Mouse (Mus musculus): ENCODE results near the gene Prox2. TPM values are rescaled to one million over a fixed set of nuclear protein-coding genes. Genes with fewer than 3 reads are reported as not detected.

Gene Prox2
- polyA plus RNA-seq, 1 experiment = 2.3 TPM

DNA sequence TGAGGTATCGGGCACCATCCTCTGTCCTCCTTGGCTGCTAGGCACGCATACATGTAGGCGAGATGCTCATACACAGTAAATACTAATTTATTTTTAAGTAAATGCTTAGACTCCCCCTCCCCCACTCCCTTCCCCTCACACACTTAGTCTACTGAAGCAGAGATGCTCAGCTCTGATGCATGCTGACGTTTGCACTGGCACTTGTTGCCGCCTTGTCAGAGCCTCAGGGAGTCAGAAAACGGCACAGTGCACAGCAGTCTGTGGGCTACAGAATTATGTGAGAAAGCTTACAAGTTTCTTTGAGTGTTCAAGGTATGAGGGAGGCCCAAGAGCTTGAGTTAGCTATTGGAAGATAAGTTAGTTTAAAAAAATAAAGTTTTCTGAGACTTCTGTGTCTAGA is 20.8 kb upstream of the Prox2 start:
- no peak for DNase-seq (ENCODE audit: low spot score)

DNA sequence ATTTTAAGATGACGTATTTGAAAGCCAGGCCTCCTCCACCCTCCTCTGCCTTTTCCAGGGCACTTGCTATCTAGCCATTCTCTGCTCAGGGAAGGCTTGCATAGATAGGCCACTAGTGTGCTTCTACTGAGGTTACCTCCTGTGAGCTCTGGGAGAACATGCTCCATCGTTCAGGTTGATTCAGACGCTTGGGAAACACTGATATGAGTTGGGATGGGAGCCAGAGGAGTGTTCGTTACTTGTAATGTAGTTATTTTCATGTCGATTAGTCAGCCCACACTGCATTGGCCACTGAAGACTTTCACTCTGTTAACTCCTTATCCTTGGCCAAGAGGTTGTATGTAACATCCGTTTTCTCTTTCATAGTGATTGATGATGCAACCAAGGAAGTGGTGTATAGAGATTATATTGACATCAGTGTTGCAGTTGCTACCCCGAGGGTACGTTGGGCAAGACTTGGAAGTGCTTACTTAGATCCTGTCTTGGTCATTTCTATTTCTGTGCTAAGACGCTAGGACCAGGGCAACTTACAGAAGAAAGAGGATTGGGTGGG is 18.9 kb upstream of the Prox2 start:
- no peak for DNase-seq (ENCODE audit: low spot score)

DNA sequence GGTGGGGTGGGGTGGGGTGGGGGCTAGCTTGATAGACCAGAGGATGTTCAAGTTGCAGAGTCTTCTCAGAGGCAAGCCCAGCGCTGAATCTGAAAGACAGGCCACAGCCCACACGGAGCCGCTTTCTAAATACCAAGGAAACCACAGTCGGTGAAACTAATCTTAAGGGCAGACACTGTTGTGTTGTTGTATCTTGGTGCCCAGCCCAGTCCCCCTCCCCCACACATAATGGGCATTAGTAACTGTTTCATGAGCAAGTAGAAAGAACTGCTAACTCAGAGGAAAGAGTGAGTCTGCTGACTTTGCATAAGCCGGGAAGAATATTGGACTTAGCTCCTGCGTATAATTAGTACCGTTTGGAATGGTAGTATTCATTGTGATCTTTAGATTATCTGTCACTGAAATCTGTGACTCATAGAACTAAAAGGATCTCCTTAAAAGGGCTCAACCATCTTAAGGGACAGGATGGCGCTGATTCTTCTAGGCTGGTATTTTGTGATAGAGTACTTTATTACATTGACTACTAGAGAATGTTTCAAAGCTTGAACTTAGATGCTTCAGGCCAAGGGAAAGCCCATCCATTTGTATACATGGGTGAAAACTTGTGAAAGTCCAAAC is 16.5 kb upstream of the Prox2 start:
- DNase-seq (ENCODE audit: low spot score) = no peak

DNA sequence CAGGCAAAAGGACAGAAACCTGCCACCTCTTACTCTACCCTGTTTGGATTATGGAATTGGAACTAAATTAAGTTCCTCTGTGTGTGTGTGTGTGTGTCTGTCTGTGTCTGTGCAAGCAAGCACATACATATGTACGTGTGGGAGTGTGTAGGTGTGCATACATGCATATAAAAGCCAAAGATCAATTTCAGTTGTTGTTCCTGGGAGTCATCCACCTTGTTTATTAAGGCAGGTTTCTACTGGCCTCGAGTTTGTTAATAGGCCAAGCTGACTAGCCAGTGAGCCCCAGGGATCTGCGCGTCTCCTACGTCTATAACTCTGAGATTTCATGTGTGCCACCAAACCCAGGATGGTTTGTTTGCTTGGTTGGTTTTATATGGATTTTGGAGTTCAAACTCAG is 14.2 kb upstream of the Prox2 start:
- DNase-seq (ENCODE audit: low spot score) = no peak

DNA sequence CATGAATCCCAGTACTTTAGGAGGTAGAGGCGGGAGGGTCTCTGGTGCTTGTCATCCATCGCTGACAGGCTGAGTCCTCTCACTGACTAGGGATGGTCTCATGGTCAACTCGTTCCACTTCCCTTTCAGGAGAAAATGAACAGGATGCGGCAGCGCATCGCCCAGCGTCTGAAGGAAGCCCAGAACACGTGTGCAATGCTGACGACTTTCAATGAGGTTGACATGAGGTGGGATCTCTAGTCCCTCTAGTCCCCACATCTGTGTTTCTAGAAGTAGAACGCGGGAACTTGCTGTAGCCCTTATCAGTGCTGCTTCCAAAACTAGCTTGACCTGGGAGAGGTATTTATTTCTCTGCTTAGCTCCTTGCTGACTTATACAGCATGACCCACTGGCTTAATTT is 13.1 kb upstream of the Prox2 start:
- no peak for DNase-seq (ENCODE audit: low spot score)

DNA sequence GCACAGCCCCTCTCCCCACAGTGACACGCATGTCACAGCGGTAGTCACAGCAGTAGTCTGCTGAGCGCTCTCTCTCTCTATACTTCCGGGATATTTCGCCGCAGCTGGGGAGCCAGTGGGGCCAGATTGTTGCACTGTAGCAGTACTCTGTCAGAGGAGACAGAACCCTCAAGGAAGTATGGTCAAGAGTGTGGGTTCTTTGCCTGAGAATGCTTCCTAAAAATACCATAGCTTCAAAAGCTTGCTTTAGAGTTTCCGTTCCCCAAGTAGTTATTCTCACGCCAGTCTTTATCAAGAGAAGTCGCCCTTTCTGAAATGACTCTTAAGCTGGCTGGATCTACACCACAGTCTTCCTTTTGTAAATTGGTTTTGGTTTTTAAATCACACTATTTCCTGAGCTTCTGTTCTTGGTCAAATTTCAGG is 12.6 kb upstream of the Prox2 start:
- no peak for DNase-seq (ENCODE audit: low spot score)

DNA sequence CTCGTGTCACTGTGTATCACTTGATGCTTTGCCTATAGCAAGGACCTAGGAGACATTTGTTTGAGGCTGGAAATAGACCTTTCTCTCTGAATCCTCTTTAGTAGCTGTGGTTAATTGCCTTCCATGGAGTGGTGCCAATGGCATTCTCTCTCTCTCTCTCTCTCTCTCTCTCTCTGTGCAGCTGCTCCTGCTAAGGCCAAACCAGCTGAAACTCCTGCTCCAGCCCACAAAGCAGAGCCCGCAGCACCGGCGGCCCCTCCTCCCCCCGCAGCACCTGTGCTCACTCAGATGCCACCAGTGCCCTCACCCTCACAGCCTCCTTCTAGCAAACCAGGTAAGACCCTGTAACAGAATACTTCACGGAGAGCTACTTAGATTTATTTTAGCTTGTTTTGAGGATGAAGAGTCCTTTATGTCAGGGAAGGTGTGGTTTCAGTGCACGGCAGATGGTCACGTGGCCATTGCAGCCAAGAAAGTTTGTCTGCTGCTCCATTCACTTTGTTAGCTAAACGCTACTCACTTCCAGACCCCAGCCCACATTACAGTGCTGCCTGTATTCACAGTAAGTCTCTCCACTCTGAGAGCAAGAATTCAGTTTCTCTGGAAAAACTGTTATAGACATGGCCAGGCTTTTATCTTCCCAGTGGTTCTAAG is 11.4 kb upstream of the Prox2 start:
- no peak for DNase-seq (ENCODE audit: low spot score)

DNA sequence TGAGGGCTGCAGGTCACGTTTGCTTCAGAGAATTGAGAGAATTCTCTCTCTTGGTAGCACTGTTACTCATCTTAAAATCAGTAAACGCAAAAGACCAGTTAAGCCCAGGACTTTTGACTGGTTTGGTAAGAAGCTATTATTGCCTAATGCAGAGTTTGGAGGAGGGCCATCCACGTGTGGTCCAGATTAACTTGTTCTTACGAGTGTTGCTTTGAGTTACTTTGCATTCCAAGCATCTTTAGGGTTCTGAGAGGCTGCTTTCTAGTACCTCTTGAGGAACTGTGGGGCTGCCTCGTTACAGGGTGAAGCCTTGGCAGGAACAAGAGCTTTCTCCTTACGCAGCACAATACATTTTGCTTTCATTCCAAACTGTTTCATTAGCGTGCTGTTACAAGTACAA is 5.1 kb upstream of the Prox2 start:
- no peak for DNase-seq (ENCODE audit: low spot score)

DNA sequence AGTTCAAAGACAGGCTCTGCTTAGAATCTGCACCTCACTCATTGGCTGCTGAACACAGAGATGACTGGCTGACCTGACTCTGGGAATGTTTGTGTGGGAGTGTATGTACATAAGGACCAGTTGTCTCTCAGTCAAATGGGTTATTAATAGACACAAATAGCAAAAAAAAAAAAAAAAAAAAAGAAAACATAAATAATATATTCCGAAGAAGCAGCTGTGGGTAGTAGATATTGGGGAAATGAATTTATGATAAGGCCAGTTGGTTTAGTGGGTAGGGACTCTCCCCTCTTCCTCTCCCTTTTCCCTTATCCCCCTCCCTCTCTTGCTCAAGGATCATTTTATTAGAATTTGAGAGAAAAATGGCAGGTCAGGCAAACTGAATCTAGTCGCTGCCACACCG is 3.4 kb upstream of the Prox2 start:
- DNase-seq (ENCODE audit: low spot score) = no peak

DNA sequence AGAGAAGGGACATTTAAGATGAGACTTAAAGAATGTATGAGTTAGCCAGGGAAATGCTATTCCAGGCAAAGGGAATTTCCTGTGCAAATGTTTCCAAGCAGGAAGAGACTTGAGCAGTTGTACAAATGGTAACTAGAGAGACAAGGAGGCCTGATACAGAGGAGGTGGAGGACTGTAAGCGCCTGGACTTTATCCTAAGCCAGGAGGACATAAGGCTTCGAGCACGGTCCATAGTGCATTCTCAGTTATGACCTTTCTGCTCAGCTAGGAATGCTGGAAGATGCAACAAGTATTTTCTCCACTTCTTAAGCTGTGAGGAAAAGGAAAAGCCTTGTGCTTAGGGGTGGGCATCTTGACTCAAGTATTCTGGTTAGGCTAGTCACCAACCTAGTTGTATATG is 2.8 kb upstream of the Prox2 start:
- DNase-seq (ENCODE audit: low spot score) = no peak

DNA sequence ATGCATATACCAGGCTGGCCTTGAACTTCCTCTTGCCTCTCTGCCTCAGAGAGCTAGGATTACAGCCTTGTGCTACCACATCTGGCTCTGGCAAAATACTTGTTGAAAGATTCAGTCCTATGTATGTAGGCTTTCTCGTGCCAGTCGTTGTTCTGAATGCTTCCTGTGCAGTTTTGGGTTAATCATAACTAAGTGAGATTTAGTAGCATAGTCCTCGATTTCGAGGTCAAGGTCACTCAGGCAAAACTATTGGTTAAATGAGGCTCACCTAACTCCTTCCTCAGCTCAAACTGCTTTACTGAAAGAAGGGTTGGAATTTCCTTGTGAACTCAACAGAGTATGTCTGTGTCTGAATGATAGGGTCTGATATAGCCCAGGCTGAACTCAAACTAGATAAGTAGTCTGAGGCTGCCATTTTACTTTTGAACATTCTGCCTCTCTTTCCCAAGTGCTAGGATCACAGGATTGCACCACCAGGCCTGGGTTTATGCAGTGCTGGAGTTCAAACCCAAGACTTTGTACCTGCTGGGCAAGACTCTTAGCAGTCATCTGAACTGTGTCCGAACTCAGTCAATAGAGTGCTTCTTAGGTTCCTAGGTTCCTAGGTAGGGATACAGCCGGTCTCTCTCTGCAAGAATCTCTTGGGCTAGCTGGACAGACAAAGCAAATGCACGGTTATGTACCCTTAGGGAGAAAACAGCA is 2.1 kb upstream of the Prox2 start:
- DNase-seq (ENCODE audit: low spot score) = no peak

DNA sequence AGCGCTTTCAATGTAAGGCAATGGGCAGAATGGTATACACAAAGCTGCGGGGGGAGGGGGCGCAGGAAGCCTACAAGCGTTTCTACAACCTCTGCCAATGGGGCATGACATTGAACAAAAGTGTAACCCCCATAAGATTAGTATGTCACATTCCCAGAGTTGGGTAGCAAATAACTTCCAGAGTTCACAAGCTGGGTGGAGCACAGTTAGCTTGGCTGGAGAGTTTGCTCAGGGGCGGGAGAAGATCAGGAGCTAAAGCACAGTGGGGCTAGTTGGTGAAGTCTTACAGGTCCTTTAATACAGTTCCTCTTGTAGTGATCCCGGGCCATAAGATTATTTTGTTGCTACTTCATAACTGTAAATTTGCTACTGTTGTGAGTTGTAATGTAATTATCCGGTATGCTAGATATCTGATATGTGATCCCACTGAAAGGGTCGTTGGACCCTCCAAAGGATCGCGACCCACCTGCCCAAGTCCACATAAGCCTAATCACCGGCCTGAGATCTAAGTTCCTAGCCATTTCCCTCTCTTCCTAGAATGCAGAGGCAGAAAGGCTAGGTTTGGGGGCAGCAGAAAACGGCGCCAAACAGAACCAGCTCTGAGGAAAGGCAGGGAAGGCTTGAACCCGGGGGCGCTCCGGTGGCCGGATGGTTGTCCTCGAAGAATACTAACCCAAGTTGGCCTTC is 405 bp downstream of the Prox2 start:
- DNase-seq (ENCODE audit: low spot score) = no peak

DNA sequence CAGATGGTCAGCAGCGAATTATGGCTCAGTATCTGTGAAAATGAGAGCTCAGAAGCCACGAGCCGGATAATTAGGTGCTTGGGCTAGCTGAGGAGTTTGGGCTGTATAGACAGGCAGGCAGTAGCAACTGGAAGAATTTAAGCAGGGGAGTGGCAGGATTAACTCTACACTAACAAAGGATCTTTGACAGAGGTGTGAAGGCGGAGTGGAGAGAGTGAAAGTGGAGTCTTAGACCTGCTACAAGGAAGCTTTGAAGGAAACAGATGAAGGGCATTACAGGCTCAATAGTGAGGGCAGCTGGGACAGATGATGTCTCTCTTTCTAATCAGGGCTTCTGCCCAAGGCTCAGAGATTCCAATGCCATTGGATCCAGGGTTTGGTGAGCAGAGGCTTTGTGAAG is 1.1 kb downstream of the Prox2 start:
- DNase-seq (ENCODE audit: low spot score) = no peak

DNA sequence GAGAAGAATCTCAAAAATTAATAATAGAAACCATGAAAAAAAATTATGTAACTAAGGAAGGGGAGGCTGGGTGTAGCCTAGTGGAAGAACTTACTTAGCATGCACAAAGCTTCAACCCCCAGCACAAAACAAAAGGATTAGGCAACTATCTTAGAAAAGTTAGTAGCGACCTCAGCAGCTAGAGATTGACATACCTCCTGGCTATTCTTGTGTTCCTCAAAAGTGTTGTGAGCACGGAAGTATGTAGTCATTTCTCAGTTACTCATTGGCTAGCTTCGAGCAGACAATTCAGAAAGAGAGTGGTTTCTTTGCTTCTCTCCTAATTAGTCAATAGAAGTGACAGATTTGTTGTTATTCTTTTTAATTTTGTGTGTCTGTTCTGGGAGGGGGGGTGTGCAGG is 1.9 kb downstream of the Prox2 start:
- no peak for DNase-seq (ENCODE audit: low spot score)

DNA sequence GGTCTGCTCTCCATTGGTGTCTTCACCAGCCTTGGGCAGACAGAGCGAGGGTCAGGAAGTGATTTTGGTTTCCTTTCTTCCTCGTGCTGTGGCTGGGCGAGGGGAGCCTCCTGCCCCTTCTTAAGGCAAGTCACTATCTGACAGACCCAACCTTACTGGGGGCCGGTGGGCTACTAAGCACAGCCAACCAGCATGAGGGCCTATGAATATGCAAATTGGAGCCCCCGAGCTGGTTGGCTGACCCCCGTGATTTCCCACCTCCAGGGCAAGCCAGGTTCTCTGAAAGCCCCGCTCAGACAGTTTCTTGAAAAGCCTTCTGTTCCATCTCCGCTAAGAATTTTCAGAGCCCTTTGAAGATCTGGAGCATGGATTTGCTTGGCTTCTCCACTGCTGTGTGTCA is 4.3 kb downstream of the Prox2 start:
- no peak for DNase-seq (ENCODE audit: low spot score)

DNA sequence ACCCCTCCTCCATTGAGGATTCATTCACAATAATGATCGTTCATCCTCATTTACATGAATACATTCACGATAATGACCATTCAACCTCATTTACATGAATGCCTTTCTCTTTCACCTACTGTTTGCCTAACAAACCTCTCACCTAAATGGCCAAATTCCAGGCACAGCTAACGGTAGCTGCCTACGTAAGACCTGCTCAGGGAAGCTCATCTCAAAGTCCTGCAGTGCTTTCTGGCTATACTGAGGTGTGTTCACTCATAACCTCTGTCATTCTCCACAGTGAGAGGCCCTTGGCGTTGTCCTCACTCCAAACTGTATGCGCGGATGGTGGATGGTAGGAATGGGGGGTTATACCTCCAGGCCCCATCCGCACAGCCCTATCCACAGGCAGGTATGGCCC is 5.8 kb downstream of the Prox2 start:
- no peak for DNase-seq (ENCODE audit: low spot score)

DNA sequence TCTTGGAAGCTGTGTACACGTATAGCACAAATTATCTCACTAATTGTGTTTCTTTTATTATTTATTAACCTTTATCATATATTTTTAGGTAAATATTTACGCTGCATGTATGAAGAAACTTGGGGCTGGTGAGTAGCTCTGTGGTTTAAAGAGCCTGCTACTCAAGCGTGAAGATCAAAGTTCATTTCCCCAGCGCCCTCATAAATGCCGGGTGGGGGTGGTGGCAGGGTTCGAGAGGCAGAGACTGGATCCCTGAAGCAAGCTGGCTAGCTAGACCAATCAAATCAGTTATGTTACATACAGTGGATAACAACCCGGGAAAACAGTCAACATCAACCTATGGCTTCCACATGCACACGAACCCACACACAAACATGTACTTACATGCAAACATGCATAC is 7.5 kb downstream of the Prox2 start:
- DNase-seq (ENCODE audit: low spot score) = no peak

DNA sequence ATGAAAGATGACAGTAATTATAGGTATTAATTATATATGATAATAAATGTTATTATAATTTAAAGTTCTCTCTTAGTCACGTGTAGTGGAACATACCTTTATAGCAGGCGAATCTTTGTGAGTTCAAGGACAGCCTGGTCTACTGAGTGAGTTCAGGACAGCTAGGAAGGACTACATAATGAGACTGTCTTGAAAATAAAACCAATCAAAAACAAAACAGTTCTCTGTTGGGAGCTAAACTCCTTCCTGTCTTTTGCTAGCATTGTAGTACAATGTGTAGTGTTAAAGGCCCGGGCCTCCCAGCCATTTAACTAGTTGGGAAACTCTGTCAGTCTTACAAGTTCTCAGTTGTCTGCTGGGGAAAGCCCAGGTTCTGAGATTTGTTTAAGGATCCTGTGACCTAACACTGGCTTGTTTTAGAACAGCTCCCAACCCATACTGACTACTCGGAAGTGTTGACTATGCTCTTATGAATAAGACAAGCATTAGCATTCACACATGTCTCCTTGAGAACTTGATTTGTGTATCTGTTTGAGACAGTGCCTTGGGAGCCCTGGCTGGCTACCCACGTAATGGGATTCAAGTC is 8.9 kb downstream of the Prox2 start:
- no peak for DNase-seq (ENCODE audit: low spot score)

DNA sequence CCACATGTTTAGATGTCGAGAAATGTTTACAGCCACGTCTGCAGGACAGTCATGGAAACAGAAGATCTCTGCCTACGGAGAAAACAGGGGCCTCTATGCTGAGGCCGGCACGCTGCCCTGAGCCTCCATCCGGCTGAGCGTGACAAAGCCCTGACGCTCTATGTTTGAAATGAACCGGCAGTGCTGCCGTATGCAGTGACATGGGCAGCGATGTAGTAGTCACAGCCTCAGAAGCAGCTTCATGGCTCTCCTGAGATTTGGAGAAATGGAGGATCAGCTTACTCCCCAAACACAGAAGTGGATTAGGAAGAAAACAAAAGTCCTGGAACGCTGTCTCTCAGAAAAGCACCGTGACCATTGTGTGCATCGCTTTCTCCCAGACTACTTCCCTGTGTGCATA is 9.6 kb downstream of the Prox2 start:
- no peak for DNase-seq (ENCODE audit: low spot score)

DNA sequence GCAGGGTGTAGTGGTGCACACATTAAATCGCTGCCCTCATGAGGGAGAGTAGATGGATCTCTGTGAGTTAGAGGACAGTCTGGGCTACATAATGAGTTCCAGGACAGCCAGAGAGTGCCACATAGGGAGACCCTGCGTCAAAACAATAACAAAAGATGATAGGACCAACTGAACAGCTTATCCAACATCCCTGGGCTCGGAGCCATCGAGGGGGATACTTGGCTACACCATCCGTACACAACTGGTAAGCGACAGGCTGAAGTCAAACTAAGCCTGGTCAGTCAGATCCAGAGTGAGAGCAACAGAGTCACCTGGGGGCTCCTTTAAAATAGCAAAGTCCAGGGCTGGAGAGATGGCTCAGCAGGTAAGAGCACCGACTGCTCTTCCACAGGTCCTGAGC is 14.7 kb downstream of the Prox2 start:
- DNase-seq (ENCODE audit: low spot score) = no peak

DNA sequence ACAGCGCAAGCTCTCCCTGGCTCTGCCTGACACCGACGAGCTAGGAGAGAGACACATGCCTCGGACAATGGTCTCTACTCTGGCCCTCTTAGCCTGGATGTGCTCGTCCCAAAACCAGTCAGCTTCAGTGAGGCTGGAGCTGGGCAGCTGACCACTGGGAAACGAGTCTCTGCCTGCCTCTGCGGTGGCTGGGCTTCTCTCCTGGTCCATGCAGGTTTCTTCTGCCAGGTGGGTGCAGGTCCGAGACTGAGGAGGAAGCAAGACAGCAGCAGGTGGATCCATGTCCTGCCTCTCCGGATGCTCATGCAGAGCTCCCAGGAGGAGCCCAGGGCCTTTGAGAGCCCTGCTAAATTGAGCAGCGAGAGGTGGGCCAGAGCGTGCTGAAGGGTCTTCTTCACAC is 15.4 kb downstream of the Prox2 start:
- no peak for DNase-seq (ENCODE audit: low spot score)

DNA sequence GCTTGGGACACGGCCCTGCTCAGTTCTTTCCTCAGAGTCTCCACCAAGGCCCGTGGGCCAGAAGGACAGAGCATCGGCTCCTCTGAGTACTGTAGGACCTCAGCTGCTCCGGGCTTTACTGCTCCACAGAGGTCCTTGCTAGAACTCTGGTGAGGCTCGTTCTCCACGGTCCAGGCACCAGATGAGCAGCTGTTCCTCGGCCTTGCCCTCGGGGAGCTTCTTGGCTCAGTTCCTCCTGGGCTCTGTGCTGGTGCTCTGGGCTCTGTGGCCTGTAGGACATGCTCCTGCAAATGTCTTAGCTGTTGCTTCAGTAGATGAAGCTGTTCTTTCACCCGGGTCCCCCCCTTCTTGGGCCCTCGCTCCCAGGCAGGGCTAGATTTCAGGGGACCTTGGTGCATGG is 15.9 kb downstream of the Prox2 start:
- DNase-seq (ENCODE audit: low spot score) = no peak
